Comparison of ENCODE assay signal across 11 mouse cellular contexts in genomic region chr2:164549963-164550894, GRCm38 (mm10). TPM values are rescaled to one million over a fixed set of nuclear protein-coding genes. Genes with fewer than 3 reads are reported as not detected.
DNase-seq lines count a peak whose midpoint lies in the region; ATAC-seq lines count a peak whose summit lies in the region.
"Had no signal": no experiment of that assay in that cellular context is flagged by ENCODE, and none has a peak within 500 bp of the region (broad histone marks: within the 10 kb centered on the region; RNA-seq: fewer than 3 reads in every experiment).

No protein-coding gene starts in this region.

- no peaks in the 10 kb centered on the region for H3K27me3 ChIP-seq in heart, embryonic 11.5 days (ENCODE audit: control insufficient read depth, insufficient read depth, low read length)
- H3K27me3 ChIP-seq in embryonic facial prominence, embryonic 12.5 days: no peaks in the 10 kb centered on the region
- H3K27me3 ChIP-seq in midbrain, embryonic 16.5 days (ENCODE audit: control insufficient read depth, insufficient read depth, low read depth, low read length): no peaks in the 10 kb centered on the region

- no peaks in the 10 kb centered on the region; the same call in 1 of the 2 replicates for H3K4me1 ChIP-seq in heart, embryonic 11.5 days (ENCODE audit: control insufficient read depth, insufficient read depth, low read length)
- H3K4me1 ChIP-seq in embryonic facial prominence, embryonic 12.5 days: peaks cover 10% of the 10 kb centered on the region; the same call in 1 of the 2 replicates
- peaks cover 10% of the 10 kb centered on the region for H3K4me1 ChIP-seq in midbrain, embryonic 16.5 days (ENCODE audit: control insufficient read depth, insufficient read depth, low read length)

- H3K27ac ChIP-seq in heart, embryonic 11.5 days (ENCODE audit: low read depth, low read length): no peak overlapping the region
- no peak overlapping the region for H3K27ac ChIP-seq in embryonic facial prominence, embryonic 12.5 days
- no peak overlapping the region for H3K27ac ChIP-seq in midbrain, embryonic 16.5 days (ENCODE audit: low read length)

- H3K4me3 ChIP-seq in heart, embryonic 11.5 days (ENCODE audit: low read depth, low read length): no peak overlapping the region
- H3K4me3 ChIP-seq in embryonic facial prominence, embryonic 12.5 days: no peak overlapping the region
- no peak overlapping the region for H3K4me3 ChIP-seq in midbrain, embryonic 16.5 days (ENCODE audit: low read depth, low read length)
- H3K4me3 ChIP-seq: myocyte had no signal

- H3K36me3 ChIP-seq in heart, embryonic 11.5 days (ENCODE audit: control insufficient read depth, insufficient read depth, low read length): no peaks in the 10 kb centered on the region
- no peaks in the 10 kb centered on the region for H3K36me3 ChIP-seq in embryonic facial prominence, embryonic 12.5 days
- H3K36me3 ChIP-seq in midbrain, embryonic 16.5 days (ENCODE audit: control insufficient read depth, insufficient read depth, low read length): no peaks in the 10 kb centered on the region

- WGBS in heart, embryonic 11.5 days (ENCODE audit: insufficient replicate concordance): 25% methylated on average over 10 of the region's 10 CpGs
- WGBS in embryonic facial prominence, embryonic 12.5 days: 12% methylated on average over 10 of the region's 10 CpGs
- 14% methylated on average over 10 of the region's 10 CpGs for WGBS in midbrain, embryonic 16.5 days

- H3K4me2 ChIP-seq in heart, embryonic 11.5 days: 0 out of 2 replicates have a peak overlapping the region, but pooled peaks have one; percentile 16
- H3K4me2 ChIP-seq in embryonic facial prominence, embryonic 12.5 days (replicated peaks): peak overlapping the region; percentile 33
- H3K4me2 ChIP-seq in midbrain, embryonic 16.5 days (ENCODE audit: low read length): peak overlapping the region; percentile 43

- no peak for DNase-seq in heart, adult 18-20 months
- peak; percentile 30 to 33 for DNase-seq in layer of hippocampus, adult 8-10 months (ENCODE audit: low spot score in 2 of 2)
- DNase-seq in cerebellum, adult 11 months: no peak
- DNase-seq in ovary, adult 18-20 months (ENCODE audit: low spot score): no peak
- no peak for DNase-seq in adrenal gland, adult 18-20 months (ENCODE audit: low spot score in 2 of 2)
- DNase-seq: gastrocnemius, postnatal 14 days; kidney, adult 18-20 months had no signal

- 0 out of 2 replicates have a peak overlapping the region, but pooled peaks have one; percentile 46 for H3K9ac ChIP-seq in heart, embryonic 11.5 days (ENCODE audit: low read depth, low read length)
- no peak overlapping the region for H3K9ac ChIP-seq in embryonic facial prominence, embryonic 12.5 days
- H3K9ac ChIP-seq in midbrain, embryonic 16.5 days (ENCODE audit: low read depth, low read length): peak overlapping the region; percentile 50; the same call in 1 of the 2 replicates

- no peaks in the 10 kb centered on the region for H3K9me3 ChIP-seq in heart, embryonic 11.5 days (replicated peaks; ENCODE audit: control insufficient read depth, low read length)
- H3K9me3 ChIP-seq in embryonic facial prominence, embryonic 12.5 days: no peaks in the 10 kb centered on the region
- H3K9me3 ChIP-seq in midbrain, embryonic 16.5 days (replicated peaks; ENCODE audit: control insufficient read depth, low read length, poor library complexity, severe bottlenecking): no peaks in the 10 kb centered on the region

- no peak for ATAC-seq in heart, embryonic 11.5 days (replicated peaks; ENCODE audit: insufficient number of reproducible peaks, low FRiP score, low TSS enrichment)
- ATAC-seq in embryonic facial prominence, embryonic 12.5 days (ENCODE audit: insufficient number of reproducible peaks, insufficient read depth, low FRiP score, low TSS enrichment): no peak
- ATAC-seq in midbrain, embryonic 16.5 days: no peak

RNA-seq across cellular contexts. Expression of gene Wfdc2, which starts 12.0 kb away (rescaled TPM):
- polyA plus RNA-seq in heart, embryonic 11.5 days (2014; fragmentation: Nextera tagmentation; extraction: Ambion mirVana): 6.6 and 10.3 TPM in 2 replicates
- 10 to 100 TPM in 1 of 2 experiments, 1 to 10 TPM in 1; 1.0 to 11.8 TPM for total RNA-seq in heart, adult 18-20 months (2021)
- polyA plus RNA-seq in embryonic facial prominence, embryonic 12.5 days (2016; fragmentation: Nextera tagmentation; extraction: Ambion mirVana): 49.9 and 59.6 TPM in 2 replicates
- 1 to 10 TPM in 1 of 4 experiments, under 1 TPM in 3; 0.55 to 1.1 (median 0.84) TPM for total RNA-seq in layer of hippocampus, adult 8-10 months (2022)
- 2.3 and 2.5 TPM in 2 replicates for polyA plus RNA-seq in midbrain, embryonic 16.5 days (2015; fragmentation: Nextera tagmentation; extraction: Ambion mirVana)
- total RNA-seq in adrenal gland, adult 18-20 months (2021): under 1 TPM in 1 of 2 experiments, not detected in 1; 0.74 TPM
- total RNA-seq: gastrocnemius, postnatal 14 days had no signal
- polyA plus RNA-seq: myocyte had no signal

RNA-seq across cellular contexts. Expression of gene Spint3, which starts 23.0 kb away (rescaled TPM):
- not detected in 2 replicates for polyA plus RNA-seq in heart, embryonic 11.5 days (2014; fragmentation: Nextera tagmentation; extraction: Ambion mirVana)
- total RNA-seq in heart, adult 18-20 months (2021): not detected
- not detected in 2 replicates for polyA plus RNA-seq in embryonic facial prominence, embryonic 12.5 days (2016; fragmentation: Nextera tagmentation; extraction: Ambion mirVana)
- total RNA-seq in layer of hippocampus, adult 8-10 months (2022): not detected
- not detected in 2 replicates for polyA plus RNA-seq in midbrain, embryonic 16.5 days (2015; fragmentation: Nextera tagmentation; extraction: Ambion mirVana)
- total RNA-seq in adrenal gland, adult 18-20 months (2021): not detected
- total RNA-seq: gastrocnemius, postnatal 14 days had no signal
- polyA plus RNA-seq: myocyte had no signal

RNA-seq across cellular contexts. Expression of gene Wfdc6a, which starts 35.0 kb away (rescaled TPM):
- not detected in 2 replicates for polyA plus RNA-seq in heart, embryonic 11.5 days (2014; fragmentation: Nextera tagmentation; extraction: Ambion mirVana)
- not detected for total RNA-seq in heart, adult 18-20 months (2021)
- not detected in 2 replicates for polyA plus RNA-seq in embryonic facial prominence, embryonic 12.5 days (2016; fragmentation: Nextera tagmentation; extraction: Ambion mirVana)
- total RNA-seq in layer of hippocampus, adult 8-10 months (2022): not detected
- polyA plus RNA-seq in midbrain, embryonic 16.5 days (2015; fragmentation: Nextera tagmentation; extraction: Ambion mirVana): not detected in 2 replicates
- total RNA-seq in adrenal gland, adult 18-20 months (2021): under 1 TPM; 0.38 to 0.40 TPM
- total RNA-seq: gastrocnemius, postnatal 14 days had no signal
- polyA plus RNA-seq: myocyte had no signal

RNA-seq across cellular contexts. Expression of gene Eppin, which starts 43.2 kb away (rescaled TPM):
- polyA plus RNA-seq in heart, embryonic 11.5 days (2014; fragmentation: Nextera tagmentation; extraction: Ambion mirVana): not detected in 2 replicates
- total RNA-seq in heart, adult 18-20 months (2021): not detected
- polyA plus RNA-seq in embryonic facial prominence, embryonic 12.5 days (2016; fragmentation: Nextera tagmentation; extraction: Ambion mirVana): not detected in 2 replicates
- not detected for total RNA-seq in layer of hippocampus, adult 8-10 months (2022)
- not detected in 2 replicates for polyA plus RNA-seq in midbrain, embryonic 16.5 days (2015; fragmentation: Nextera tagmentation; extraction: Ambion mirVana)
- total RNA-seq in adrenal gland, adult 18-20 months (2021): not detected
- total RNA-seq: gastrocnemius, postnatal 14 days had no signal
- polyA plus RNA-seq: myocyte had no signal

RNA-seq across cellular contexts. Expression of gene Pigt, which starts 52.9 kb away (rescaled TPM):
- polyA plus RNA-seq in heart, embryonic 11.5 days (2014; fragmentation: Nextera tagmentation; extraction: Ambion mirVana): 63.0 and 66.0 TPM in 2 replicates
- 10 to 100 TPM; 28.7 to 32.6 TPM for total RNA-seq in heart, adult 18-20 months (2021)
- polyA plus RNA-seq in embryonic facial prominence, embryonic 12.5 days (2016; fragmentation: Nextera tagmentation; extraction: Ambion mirVana): 36.7 and 37.7 TPM in 2 replicates
- total RNA-seq in layer of hippocampus, adult 8-10 months (2022): 10 to 100 TPM; 75.4 to 90.5 (median 81.6) TPM
- polyA plus RNA-seq in midbrain, embryonic 16.5 days (2015; fragmentation: Nextera tagmentation; extraction: Ambion mirVana): 87.7 and 97.0 TPM in 2 replicates
- 10 to 100 TPM; 63.3 to 93.6 TPM for total RNA-seq in adrenal gland, adult 18-20 months (2021)

Comparison
In these comparisons a context has a peak if more than half of its experiments do, and no peak if none do; other contexts are left out.
1. DNase-seq: peak in layer of hippocampus, adult 8-10 months (2 of 2); none in heart, adult 18-20 months (0 of 2), cerebellum, adult 11 months (single experiment), ovary, adult 18-20 months (single experiment) and adrenal gland, adult 18-20 months (0 of 2).
2. Peak in every context shown above with its lines, with median percentiles within 50 percentile points of each other: H3K4me2 ChIP-seq.